Mouse (Mus musculus) right cerebral cortex, postnatal 4 days (tissue): ENCODE measurements at regions not wholly inside any gene's neighbourhood (a gene's known extent, or its start where the extent isn't known, plus 50 kb on each side); places are given as distances from the start of the nearest gene placed in this dataset.

Source experiments
- DNase-seq: peaks from one replicate; pipeline ENCODE4 v3.0.0-alpha.2; 2022

DNA sequence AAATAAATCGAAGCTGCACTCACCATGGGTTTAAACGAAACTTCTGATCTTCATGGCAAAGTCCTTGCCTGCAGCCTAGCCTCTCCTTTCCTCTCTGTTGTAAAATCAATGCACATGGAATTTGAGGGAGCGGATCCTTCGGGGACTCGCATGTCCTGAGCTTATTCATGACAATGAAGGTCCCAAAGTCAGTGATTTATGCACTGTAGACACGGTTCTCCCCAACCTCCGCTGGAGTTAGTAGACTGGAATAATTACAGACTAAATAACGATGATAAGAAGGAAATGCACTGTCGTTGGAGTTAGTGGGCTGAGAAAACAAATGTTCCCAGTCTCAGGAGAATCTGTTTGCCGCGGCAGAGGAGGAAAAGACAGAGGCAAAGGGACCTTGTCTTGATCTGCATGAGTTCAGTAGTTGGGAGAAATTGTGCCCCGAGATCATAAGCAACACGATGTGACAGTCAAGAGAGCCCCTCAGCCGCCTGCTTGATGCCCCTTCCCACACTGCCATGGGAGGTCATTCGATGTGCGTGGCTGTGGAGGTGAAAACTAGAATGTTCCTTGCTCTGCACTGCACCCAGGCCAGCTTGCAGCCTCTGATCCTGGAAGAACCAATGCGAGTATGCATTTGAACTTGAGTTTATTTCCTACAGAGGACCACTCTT lies 116.1 kb upstream of the Prox1 start:
- no peak for DNase-seq

DNA sequence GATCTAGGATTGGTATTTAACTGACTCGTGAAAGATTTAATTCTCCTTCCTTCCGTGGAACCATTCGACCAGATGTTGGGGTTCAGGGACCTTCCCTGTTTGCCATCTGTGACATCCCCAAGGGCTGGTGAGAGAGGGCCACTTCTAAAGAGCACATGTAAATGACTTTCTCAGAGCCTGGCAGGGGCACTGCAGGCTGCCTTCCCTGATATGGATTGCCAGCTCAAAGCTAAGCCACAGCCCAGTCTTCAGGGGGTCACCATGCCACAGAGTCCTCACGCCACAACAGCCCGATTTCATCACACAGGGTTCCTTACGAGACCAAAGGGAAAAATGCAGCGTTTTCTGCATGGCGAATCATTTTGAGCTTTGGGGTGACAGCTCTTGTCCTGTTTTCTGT lies 115.1 kb upstream of the Prox1 start:
- no peak for DNase-seq

DNA sequence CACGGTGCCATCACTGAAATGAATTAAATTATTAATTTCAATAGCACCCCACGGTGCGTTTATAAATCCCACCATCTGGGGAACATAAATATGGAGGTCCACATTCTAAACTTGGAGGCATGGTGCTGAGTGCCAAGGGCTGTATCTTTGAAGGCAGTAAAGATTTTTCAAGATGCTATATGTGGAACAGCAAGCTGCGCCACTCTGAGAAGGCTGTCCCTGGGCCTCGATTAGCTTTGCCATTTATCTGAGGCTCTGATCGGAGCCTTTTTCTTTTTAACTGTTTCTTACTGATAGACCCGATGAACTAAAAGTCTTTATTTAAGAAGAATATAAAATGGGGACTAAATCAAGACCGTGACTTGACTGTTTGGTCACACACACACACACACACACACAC lies 114.5 kb upstream of the Prox1 start:
- DNase-seq = no peak

DNA sequence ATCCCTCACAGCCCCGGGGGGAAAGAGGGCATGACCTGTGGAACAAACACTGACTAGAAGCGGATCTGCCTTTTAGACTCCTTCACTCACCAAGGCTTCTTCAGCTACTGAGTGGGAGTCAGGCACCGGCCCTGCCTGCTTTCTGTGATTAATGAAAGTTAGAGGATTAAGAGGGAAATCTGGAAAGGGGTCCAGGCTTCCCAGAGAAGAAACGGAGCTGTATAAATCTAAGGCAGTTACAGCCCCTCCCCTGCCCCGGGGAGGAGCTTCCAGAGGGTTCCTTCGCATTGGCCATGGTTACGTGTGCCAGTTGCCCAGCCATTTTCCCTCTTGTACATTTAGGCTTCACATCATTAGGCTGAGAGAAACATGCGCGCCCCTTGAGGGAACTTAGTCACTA lies 113.6 kb upstream of the Prox1 start:
- DNase-seq = no peak

DNA sequence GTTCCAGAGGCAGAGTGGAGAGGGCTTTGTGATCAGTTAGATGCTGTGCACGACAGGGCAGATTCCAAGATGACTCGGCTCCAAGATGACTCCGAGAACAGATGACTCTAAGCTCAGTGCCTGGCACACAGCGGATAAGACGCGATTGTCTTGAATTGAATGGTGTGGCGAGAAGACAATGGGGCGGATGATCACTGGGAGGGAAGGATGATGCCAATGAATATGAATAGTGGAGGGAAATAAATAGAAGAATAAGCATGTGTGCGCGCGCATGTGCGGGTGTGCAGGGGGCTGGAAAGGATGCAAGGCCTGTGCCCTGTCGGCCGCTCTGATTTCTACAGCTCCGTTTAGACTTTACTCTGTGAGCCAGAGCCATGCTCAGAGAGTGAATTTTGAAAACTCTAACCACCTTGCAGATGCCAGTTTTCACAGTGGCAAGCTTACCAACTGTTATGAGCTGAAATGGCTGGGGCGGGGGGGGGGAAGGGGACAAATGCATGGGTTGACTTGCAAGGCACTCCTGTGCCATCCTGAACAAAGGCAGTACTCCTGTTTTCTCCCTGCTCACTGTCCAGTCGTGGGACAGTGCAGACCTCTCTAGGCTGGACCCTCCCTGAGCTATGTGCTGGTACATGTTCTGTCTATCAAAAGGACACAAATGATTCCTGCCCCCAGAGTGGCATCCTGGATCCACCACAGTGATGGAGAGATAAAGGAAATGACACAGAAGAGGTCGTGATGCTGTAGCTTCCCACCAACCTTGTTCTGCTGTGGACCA lies 109.8 kb upstream of the Prox1 start:
- no peak for DNase-seq

DNA sequence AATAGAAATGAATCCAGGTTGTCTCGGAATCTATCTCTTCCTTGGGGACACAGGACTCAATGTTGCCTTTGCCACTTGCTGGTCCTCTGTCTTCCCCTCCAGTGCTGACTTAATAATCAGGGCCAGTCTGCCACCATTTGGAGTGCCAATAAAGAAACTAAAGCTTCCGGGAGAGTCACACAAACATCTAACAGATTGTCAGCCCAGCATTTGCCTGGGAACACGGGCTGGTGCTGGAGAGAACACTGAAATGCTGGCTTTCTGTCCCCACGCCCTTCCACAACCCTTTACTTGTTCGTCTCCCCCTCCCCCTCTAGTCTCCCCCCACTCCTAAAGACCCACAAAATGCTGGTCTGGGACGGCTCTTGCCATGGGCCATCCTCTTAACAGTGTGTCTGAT lies 104.4 kb upstream of the Prox1 start:
- no peak for DNase-seq

DNA sequence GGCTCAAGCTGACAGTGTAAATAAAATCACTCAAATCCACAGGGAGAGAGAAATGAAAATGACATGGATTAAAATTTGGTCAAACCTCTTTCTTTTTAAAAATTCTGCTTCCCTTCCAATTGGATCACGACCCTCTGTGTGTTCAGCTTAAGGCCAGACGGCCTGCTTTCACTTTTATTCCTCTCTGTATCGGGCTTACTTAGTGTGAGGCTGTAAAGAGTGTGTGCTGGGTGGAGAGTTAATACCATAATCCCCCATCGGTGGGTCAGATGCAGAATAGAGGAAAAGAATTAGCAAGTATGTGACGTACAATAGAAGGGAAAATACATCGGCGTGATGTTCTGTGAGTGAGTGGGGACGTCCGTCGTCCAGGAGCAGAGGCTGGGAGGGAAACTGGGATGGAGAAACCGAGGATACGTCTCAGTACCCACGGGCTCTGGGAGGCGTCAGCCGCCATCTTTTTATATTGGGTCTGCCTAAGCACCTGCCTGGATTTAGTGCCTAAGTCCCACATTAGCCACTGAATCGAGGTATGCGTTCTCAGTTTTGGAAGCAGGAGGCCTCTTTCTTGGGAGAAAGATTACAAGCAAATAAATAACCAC lies 100.4 kb upstream of the Prox1 start:
- no peak for DNase-seq

DNA sequence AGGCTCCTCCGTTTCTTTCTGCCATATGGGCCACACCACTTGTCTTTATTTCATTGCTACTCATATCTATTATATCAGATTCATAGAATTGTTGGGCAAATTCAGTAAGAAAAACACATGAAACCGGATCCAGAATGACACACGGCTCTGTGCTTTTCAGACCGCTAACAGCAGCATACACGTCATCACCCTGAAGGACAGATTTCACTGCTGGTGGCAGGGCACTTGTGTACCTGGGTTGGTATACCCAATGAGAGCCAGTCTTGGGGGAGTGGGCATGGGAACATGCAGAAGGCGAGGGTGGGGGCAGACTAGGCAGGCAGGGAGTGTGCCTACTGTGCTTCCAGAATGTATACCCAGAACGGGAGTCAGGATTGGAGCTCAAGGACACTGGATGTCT lies 98.7 kb upstream of the Prox1 start:
- DNase-seq = no peak

DNA sequence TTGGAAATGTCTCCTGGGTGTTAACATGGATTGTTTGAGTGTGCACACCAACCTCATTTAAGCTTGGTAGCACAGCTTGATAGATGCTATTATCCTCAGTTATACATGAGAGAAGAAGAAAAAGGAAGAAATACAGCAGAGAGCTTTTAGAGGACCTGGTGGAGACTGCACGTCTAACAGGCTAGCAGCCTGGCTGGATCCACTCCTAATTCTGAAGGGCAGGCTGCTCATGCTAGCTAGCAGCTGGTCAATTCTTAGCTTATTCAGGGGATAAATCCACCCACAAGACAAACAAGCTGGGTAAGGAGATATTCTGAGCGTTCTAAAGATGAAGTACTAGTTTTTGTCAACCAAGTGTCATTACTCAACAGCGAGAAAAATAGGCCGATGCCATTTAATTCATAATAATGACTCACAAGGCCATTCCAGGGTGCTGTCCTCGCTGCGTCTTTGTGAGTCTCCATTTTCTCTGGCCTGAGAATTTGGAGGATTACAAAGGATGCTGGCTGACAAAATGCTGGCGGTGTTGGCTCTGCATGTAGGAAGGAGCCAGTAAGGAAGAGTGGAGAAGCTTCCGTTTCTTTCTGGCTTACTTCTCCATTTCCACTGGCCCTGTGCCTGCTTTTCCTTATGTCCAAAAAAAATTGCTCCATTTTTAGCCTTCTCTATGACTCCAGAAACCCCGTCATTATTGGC lies 94.7 kb upstream of the Prox1 start:
- no peak for DNase-seq

DNA sequence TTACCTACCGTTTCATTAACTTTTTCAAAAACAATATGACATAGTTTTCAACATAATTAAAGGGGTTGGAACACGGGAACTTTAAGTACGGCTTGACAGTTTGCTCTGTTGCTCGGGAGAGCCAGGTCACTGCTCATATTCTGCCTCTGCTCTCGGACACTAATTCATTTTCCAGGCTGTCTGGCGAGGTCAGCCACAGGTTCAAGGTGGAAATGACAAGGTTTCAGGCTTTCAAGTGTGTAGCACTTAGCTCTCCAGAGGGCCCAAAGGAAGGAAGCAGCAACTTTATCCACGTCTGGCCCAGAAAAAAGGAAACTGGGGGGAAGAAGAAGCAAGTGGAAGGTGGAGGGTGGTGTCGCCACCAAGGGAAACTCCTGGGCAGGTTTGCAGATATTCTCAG lies 94.0 kb upstream of the Prox1 start:
- DNase-seq = no peak

DNA sequence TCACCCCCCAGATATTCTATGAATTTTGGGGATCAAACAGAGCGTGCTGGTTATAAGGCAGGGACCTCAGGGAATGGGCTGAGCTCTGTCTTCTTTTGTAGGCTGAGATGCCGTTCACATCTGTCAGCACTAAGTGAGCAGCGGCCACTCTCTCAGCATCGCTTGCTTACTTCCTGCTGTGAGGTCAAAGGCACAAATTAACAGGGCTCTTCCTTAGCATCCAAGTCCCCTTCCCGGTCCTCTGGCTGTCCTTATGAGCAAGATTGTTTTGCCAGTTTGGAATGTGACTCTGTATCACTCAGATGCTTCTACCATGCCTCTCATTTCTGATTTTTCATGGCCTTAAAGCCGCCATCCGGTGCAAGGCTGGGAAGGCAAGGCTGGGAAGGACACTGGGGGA lies 93.1 kb upstream of the Prox1 start:
- DNase-seq = no peak

DNA sequence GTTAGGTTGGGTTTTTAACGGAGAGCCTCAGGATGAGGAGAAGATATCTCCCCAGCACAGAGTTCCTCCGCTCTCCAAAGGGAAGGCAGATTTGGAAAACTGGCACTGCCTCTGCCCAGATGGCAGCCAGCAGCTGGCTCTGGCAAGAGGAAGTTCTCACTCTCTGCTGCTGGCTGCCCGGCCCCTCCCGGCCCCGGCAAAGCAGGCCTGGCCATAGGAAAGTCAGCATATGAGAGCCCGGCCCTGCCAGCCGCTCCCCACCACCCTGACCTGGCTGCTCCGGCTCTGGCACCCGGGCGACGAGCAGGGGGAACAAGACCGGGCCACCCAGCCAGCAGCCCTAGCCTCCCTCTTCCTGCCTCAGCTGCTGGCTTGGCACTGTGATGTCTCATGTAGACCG lies 89.1 kb upstream of the Prox1 start:
- no peak for DNase-seq

DNA sequence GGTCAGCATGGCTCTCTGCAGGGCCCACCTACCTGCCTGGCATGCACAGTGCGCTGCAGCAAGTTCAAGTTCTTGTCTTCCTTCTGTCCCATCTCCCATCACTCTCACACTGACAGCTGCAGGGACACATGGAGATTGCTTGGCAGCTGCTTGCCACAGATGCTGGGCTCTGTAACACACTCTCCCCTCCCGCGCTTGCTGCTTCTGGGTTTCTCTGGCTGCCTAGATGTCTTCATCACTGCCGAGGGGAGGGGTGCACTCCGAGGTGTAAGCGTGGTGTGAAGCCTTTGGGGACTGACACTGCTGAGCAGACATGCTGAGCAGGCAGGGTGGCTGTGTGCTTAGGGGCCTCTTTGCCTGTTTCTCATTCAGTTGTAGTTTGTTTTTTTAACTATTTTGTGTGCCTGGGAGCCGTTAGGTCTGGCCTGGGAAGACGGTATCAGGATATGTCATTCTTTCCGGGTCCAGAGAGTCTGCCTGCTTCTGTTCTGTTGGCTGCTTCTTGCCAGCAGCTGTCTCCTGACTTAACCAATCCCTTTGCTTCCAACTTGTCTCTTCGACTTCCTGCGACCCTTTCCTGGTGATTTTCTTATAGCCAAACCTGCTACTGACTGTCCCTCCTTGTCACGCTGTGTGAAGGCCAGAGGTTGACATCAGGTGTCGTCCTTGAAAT lies 80.2 kb upstream of the Prox1 start:
- no peak for DNase-seq

DNA sequence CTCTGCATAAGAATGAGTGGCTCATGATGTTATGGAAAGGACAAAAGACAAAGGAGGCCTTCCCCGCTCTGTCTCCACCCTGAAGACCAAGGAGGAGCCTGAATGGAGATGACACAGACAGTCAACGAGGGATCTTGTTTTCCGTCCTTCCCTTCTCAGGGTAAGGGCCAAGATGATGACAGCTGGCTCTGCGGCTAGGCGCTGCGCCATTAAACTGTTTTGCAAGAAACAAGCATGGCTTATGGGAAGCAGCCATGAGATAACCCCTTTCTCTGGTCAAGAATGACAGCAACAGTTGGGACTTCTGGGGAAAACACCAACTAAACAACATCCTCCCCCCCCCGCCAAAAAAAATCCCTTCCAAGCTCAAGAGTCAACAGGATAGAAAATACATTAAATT lies 72.0 kb upstream of the Prox1 start:
- DNase-seq = no peak

DNA sequence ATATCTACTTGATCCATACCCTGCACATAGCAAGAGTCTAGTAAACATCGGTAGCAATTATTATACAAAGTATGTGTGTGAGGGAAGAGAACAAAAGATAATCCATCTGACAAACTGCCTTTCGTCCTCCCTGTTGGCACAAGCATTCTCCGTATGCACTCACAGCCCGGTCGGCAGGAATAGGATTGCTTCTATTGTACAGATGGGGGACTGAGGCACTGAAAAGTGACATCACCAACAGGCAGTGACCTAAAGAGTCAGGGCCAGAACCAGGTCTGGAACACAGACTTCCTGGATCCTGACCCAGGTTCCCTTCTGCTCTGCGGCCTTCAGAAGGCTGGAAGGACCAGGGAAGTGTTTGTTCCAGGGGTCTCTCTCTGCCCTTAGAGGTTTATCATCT lies 69.3 kb upstream of the Prox1 start:
- DNase-seq = no peak

DNA sequence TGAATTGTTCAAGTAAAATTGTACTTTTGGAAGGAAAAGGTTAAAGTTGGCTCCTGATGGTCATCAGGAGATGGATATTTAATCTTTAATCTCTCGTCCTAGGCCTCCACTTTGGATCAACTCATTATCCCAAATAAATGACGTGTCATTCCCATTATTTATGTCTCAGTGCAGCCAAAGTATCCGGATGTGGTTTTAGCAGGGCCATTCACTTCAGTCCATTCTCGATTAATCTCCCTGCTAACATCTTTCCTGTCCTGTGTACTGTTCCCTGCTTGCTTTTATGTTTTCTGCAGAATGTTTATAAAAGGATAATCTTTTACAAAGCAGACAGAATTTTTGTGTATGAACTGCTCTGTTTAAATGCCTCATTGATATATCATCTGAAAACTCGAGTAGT lies 60.4 kb upstream of the Prox1 start:
- no peak for DNase-seq

DNA sequence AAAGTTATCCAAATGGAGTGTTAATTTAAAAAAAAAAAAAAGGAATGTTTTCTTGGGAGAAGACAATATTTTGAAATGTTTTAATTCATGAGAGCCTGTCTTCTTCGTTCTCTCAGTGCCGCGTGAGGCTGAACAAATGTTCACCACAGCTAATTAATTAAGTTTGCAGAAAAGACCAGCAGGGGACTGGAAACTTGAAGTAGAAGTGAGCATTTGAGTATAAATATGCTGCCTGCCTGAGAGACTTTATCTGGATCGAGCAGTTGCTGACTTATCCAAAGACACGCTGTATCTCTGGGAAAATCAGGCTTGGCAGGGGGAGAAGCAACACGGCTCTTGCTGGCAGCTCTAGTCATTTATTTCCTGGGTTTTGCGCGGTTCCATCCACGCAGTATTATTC lies 49.9 kb upstream of the Prox1 start:
- DNase-seq = no peak
